Mouse (Mus musculus): Measurements from ENCODE around the gene Smu1. TPM values are rescaled to one million over a fixed set of nuclear protein-coding genes. Genes with fewer than 3 reads are reported as not detected.

The Smu1 gene
- polyA plus RNA-seq, 1 experiment: 49.8 TPM

DNA sequence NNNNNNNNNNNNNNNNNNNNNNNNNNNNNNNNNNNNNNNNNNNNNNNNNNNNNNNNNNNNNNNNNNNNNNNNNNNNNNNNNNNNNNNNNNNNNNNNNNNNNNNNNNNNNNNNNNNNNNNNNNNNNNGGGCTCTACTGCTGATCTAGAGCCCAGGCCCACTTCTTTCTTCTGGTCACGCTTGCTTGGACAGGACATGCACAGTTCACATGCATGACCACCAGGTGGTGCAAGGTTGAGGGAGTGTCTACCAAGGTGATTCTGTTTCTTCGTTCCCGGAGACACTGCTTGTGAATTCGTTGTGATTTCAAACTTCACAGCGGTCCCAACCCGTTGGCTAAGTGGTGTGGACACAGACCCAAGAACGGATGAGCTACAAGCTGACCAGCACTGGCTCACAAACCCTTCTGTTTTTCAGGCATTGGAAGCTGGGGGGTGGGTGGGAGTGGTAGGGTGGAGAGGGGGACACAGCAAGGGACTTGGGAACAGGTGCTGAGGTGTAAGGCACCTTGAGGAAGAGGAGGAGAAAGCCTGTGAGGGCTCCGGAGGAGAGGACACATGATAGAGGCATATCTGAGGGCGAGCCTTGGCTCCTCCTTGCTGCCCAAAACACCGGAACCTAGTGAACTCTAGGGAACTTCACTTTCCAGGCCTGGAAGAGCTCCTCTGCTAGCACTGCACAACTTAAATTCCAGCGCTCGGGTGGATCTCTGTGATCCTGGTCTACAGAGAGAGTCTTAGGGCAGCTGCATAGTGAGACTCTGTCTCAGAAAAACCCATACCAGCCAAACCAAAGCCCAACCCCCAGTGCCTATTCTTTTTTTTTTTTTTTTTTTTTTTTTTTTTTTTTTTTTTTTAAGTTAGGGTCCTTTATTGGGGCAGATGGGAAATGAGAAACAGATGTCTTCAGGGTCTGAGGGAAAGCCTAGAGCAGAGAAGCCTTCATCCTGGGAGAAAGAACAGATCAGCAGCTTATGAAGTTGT, 16.8 kb upstream of the Smu1 start:
- Histone ChIP-seq H3K4me1 (ENCODE audit: control insufficient read depth, insufficient read depth, low read length) (no peaks in the 10 kb centered on the region), H3K27ac (ENCODE audit: insufficient read depth, low read length) (no peak overlapping the region), H3K4me3 (ENCODE audit: insufficient read depth, low read length) (no peak overlapping the region)
- peak; percentile 84 for TF ChIP-seq CTCF (IDR thresholded peaks at IDR 0.05; ENCODE audit: extremely low read depth, insufficient read depth, low read length)
- TF ChIP-seq POLR2A (IDR thresholded peaks at IDR 0.05; ENCODE audit: extremely low read depth, insufficient read depth, low read length): no peak

DNA sequence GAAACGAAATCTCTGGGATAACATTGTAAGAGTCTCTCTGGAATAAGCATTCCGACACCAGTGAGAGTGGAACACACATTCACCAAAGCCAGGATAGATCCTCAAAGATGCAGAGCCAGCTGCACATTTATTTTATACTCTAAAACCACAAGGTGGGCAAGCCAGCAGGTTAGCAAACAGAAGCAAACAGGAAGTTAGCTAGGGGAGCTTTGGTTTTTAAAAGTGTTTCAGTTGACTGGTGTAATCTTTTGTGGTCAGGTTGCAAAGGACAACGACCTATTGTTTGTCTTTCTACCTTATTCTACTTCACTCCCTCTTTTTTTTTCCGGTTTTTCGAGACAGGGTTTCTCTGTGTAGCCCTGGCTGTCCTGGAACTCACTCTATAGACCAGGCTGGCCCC, 2.2 kb upstream of the Smu1 start:
- Histone ChIP-seq H3K4me3 (ENCODE audit: insufficient read depth, low read length) (no peak overlapping the region), H3K4me1 (ENCODE audit: control insufficient read depth, insufficient read depth, low read length) (no peaks in the 10 kb centered on the region), H3K27ac (ENCODE audit: insufficient read depth, low read length) (no peak overlapping the region)
- no peak for TF ChIP-seq CTCF (IDR thresholded peaks at IDR 0.05; ENCODE audit: extremely low read depth, insufficient read depth, low read length)
- TF ChIP-seq POLR2A (IDR thresholded peaks at IDR 0.05; ENCODE audit: extremely low read depth, insufficient read depth, low read length): no peak

DNA sequence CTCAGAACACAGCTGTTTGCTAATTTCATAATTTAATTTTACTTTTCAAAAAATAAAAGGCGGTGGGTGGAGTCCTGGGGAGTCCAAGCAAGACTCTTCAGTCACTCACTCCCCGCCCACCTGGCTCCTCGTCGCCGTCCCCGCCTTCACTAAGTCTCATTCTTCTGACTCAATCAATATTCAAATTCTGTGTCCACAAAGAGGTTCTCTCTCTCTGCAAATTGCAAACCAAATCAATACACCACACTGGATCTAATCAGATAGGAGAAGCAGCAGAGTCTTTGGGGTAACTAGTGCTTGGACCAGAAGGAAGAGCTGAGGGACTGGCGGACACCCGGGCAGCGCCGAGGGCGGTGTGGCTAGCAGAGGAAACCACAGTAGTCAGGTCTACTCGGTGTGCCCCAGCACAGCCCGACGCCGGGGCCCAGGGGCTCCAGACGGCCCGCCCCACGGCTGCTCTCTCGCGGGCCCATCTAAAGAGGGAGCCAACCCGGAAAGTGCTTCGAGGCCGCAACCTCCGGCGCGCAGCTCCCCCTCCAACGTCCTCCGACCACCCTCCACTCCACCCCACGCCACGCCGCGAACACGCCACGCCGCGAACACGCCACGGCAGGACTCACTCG, 455 bp downstream of the Smu1 start:
- no peak overlapping the region for H3K27ac ChIP-seq (ENCODE audit: insufficient read depth, low read length)
- peak overlapping the region; percentile 81 for H3K4me3 ChIP-seq (ENCODE audit: insufficient read depth, low read length)
- H3K4me1 ChIP-seq (ENCODE audit: control insufficient read depth, insufficient read depth, low read length): no peaks in the 10 kb centered on the region
- TF ChIP-seq POLR2A (IDR thresholded peaks at IDR 0.05; ENCODE audit: extremely low read depth, insufficient read depth, low read length) (no peak), CTCF (IDR thresholded peaks at IDR 0.05; ENCODE audit: extremely low read depth, insufficient read depth, low read length) (no peak)

- TF ChIP-seq POLR2A (IDR thresholded peaks at IDR 0.05; ENCODE audit: extremely low read depth, insufficient read depth, low read length): no peak
- no peak for TF ChIP-seq CTCF (IDR thresholded peaks at IDR 0.05; ENCODE audit: extremely low read depth, insufficient read depth, low read length)
- Histone ChIP-seq H3K27ac (ENCODE audit: insufficient read depth, low read length) (no peak overlapping the region), H3K4me3 (ENCODE audit: insufficient read depth, low read length) (no peak overlapping the region), H3K4me1 (ENCODE audit: control insufficient read depth, insufficient read depth, low read length) (no peaks in the 10 kb centered on the region)
These were observed 22.4 kb downstream of the Smu1 start for GRCm38 (mm10) chr4:40735351-40735750.

DNA sequence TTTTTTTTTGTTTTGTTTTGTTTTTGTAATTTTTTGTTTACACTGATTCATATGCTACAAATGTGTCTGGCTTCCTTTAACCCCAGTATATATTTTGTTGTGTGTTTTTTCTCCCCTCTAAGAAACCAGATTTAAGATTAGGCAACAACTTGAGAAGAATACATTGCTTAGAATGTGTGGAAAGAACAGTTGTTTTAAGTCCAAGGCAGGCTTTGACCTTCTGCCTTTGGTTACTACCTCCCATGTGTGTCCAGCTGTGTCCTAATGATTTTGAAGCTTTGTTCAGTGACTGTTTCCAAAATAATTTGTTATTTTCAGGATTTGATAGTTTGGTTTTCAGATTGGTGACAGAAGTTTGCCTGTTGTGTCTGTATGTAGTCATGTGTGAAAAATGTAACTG, 26.5 kb downstream of the Smu1 start:
- H3K27ac ChIP-seq (ENCODE audit: insufficient read depth, low read length): no peak overlapping the region
- TF ChIP-seq CTCF (IDR thresholded peaks at IDR 0.05; ENCODE audit: extremely low read depth, insufficient read depth, low read length) (no peak), POLR2A (IDR thresholded peaks at IDR 0.05; ENCODE audit: extremely low read depth, insufficient read depth, low read length) (no peak)
- no peak overlapping the region for H3K4me3 ChIP-seq (ENCODE audit: insufficient read depth, low read length)
- H3K4me1 ChIP-seq (ENCODE audit: control insufficient read depth, insufficient read depth, low read length): peaks cover 2% of the 10 kb centered on the region; the same call in 1 of the 2 replicates

DNA sequence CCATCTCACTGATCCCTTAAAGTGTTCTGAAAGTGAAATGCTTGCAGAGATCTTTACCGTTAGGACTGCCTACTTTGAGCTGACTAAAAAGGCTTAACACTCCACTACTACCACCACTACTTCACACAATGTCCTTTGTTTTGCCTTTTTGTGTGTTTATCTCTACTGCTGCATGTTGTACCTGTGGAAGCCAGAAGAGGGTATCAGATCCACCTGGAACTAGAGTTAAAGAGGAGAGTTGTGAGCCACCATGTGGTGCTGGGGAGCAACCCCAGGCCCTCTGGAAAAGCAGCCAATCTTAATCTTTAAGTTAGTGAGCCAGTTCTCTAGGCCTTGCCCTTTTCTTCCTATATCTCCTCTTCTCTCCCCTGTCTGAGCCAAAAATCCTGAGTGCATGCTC, 30.5 kb downstream of the Smu1 start:
- no peak overlapping the region for H3K27ac ChIP-seq (ENCODE audit: insufficient read depth, low read length)
- no peak for TF ChIP-seq CTCF (IDR thresholded peaks at IDR 0.05; ENCODE audit: extremely low read depth, insufficient read depth, low read length)
- no peak for TF ChIP-seq POLR2A (IDR thresholded peaks at IDR 0.05; ENCODE audit: extremely low read depth, insufficient read depth, low read length)
- H3K4me1 ChIP-seq (ENCODE audit: control insufficient read depth, insufficient read depth, low read length): peaks cover 7% of the 10 kb centered on the region; the same call in 1 of the 2 replicates
- H3K4me3 ChIP-seq (ENCODE audit: insufficient read depth, low read length): no peak overlapping the region

DNA sequence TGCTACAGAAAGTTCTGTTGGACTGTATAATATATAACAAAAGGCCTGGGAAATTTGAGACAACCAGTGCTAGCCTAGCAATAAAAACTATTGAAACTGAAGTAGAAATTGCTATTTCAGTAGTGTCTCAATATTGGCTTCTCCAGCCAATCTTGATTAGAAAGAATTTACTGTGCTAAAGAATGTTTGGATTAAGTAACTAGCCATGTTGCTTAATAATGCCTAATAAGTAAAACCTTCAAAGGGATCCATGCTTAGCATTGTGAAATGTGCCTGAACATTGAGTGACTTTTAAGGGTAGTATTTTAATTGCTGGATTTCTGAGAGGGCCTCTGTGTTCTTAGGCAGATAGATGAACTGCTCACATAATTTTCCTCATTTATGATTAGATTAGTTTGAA, 32.2 kb downstream of the Smu1 start:
- no peak for TF ChIP-seq CTCF (IDR thresholded peaks at IDR 0.05; ENCODE audit: extremely low read depth, insufficient read depth, low read length)
- TF ChIP-seq POLR2A (IDR thresholded peaks at IDR 0.05; ENCODE audit: extremely low read depth, insufficient read depth, low read length): no peak
- Histone ChIP-seq H3K4me1 (ENCODE audit: control insufficient read depth, insufficient read depth, low read length) (peaks cover 11% of the 10 kb centered on the region; the same call in 1 of the 2 replicates), H3K27ac (ENCODE audit: insufficient read depth, low read length) (no peak overlapping the region), H3K4me3 (ENCODE audit: insufficient read depth, low read length) (no peak overlapping the region; the same call in 1 of the 2 replicates)

GRCm38 (mm10) chr4:40725141-40725540, 32.6 kb downstream of the Smu1 start:
- Histone ChIP-seq H3K4me3 (ENCODE audit: insufficient read depth, low read length) (peak overlapping the region; percentile 95; the same call in 1 of the 2 replicates), H3K4me1 (ENCODE audit: control insufficient read depth, insufficient read depth, low read length) (peaks cover 11% of the 10 kb centered on the region; the same call in 1 of the 2 replicates), H3K27ac (ENCODE audit: insufficient read depth, low read length) (no peak overlapping the region)
- TF ChIP-seq CTCF (IDR thresholded peaks at IDR 0.05; ENCODE audit: extremely low read depth, insufficient read depth, low read length) (no peak), POLR2A (IDR thresholded peaks at IDR 0.05; ENCODE audit: extremely low read depth, insufficient read depth, low read length) (no peak)

DNA sequence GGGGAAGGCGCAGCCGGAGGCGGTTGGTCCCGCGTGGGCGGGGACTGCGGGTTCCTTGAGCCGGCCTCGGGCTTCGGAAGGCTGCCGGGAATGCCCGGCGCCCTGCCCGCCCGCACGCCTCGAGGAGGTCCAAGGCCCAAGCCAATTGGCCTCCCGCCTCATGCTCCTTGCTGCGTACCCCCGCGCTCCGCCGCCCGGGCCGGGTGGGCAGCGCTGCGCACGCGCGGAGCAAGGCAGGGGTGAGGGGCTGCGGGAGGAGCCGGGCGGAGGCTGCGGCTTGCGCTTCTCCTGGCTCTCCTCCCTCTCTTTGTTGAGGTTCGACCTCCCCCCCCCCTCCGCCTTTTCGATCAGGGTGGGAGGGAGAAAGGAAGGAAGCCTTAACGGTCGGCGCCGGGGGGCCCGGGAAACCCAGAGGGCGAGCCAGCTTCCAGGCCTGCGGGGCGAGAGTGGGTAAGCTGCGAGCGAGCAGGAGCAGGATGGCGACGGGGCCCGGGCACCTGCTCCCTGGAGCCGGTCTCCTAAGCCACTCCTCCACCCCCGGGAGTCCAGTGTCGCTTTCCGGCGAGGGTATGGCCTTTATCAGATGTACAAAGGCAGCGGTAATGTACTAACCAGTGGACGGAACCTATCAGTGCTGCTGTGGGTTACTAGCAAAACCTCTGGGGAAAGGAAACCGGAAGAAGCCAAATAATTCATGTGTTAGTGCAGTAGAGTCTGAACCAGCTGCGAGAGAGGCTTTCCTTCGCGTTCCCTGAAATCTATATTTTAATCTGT, 34.8 kb downstream of the Smu1 start:
- Histone ChIP-seq H3K27ac (ENCODE audit: insufficient read depth, low read length) (peak overlapping the region; percentile 100), H3K4me3 (ENCODE audit: insufficient read depth, low read length) (peak overlapping the region; percentile 95), H3K4me1 (ENCODE audit: control insufficient read depth, insufficient read depth, low read length) (peaks cover 9% of the 10 kb centered on the region; the same call in 1 of the 2 replicates)
- TF ChIP-seq CTCF (IDR thresholded peaks at IDR 0.05; ENCODE audit: extremely low read depth, insufficient read depth, low read length): no peak
- peak; percentile 2; the same call in 1 of the 2 replicates for TF ChIP-seq POLR2A (IDR thresholded peaks at IDR 0.05; ENCODE audit: extremely low read depth, insufficient read depth, low read length)
